Mouse (Mus musculus) E14TG2a.4 (cell line): ENCODE measurements at regions not wholly inside any gene's neighbourhood (a gene's known extent, or its start where the extent isn't known, plus 50 kb on each side); places are given as distances from the start of the nearest gene placed in this dataset.

ENCODE experiments used
- CTCF ChIP-seq: conservative IDR thresholded peaks from 2 replicates; pipeline ENCODE4 v1.5.1; 2014; ENCODE audit warnings: low read length
- NANOG ChIP-seq: IDR thresholded peaks from 2 replicates; pipeline ENCODE4 v1.6.1; 2014; ENCODE audit warnings: borderline replicate concordance, low read length, mixed read lengths

GRCm38 (mm10) chr10:67461321-67461720, 74.0 kb upstream of the Egr2 start:
- TF ChIP-seq CTCF (no peak), NANOG (no peak)
